Mouse (Mus musculus): Measurements from ENCODE around the gene Arcn1.

Arcn1 gene

GRCm38 (mm10) chr9:44740663-44741192 is 26.9 kb downstream of the Arcn1 start:
- DNase-seq (ENCODE audit: low spot score) = no peak

- DNase-seq (ENCODE audit: low spot score) = peak; percentile 90
These were observed 30.2 kb downstream of the Arcn1 start for GRCm38 (mm10) chr9:44737240-44737949.

GRCm38 (mm10) chr9:44736301-44736700 is 31.3 kb downstream of the Arcn1 start:
- no peak for DNase-seq (ENCODE audit: low spot score)

GRCm38 (mm10) chr9:44735886-44736285 is 31.8 kb downstream of the Arcn1 start:
- no peak for DNase-seq (ENCODE audit: low spot score)

- DNase-seq (ENCODE audit: low spot score) = peak; percentile 84
These were observed 32.8 kb downstream of the Arcn1 start, which contains the start of gene Phldb1 for GRCm38 (mm10) chr9:44734524-44735494. Gene Phldb1 (minus strand): TSS chr9:44735198.

GRCm38 (mm10) chr9:44733671-44734523 is 33.7 kb downstream of the Arcn1 start:
- DNase-seq (ENCODE audit: low spot score) = no peak

GRCm38 (mm10) chr9:44732921-44733530 is 34.6 kb downstream of the Arcn1 start:
- DNase-seq (ENCODE audit: low spot score) = no peak

- DNase-seq (ENCODE audit: low spot score) = no peak
These were observed 35.5 kb downstream of the Arcn1 start for GRCm38 (mm10) chr9:44732130-44732549.

- no peak for DNase-seq (ENCODE audit: low spot score)
These were observed 40.2 kb downstream of the Arcn1 start for GRCm38 (mm10) chr9:44727441-44727840.

GRCm38 (mm10) chr9:44726431-44727146 is 41.1 kb downstream of the Arcn1 start:
- DNase-seq (ENCODE audit: low spot score) = no peak

GRCm38 (mm10) chr9:44724665-44725064 is 43.0 kb downstream of the Arcn1 start:
- no peak for DNase-seq (ENCODE audit: low spot score)

GRCm38 (mm10) chr9:44724223-44724622 is 43.4 kb downstream of the Arcn1 start:
- DNase-seq (ENCODE audit: low spot score) = peak; percentile 57

- peak; percentile 91 for DNase-seq (ENCODE audit: low spot score)
These were observed 44.1 kb downstream of the Arcn1 start for GRCm38 (mm10) chr9:44723521-44724041.

- no peak for DNase-seq (ENCODE audit: low spot score)
These were observed 44.6 kb downstream of the Arcn1 start for GRCm38 (mm10) chr9:44723008-44723407.

- DNase-seq (ENCODE audit: low spot score) = peak; percentile 34
These were observed 45.1 kb downstream of the Arcn1 start for GRCm38 (mm10) chr9:44722575-44722974.

GRCm38 (mm10) chr9:44721877-44722186 is 45.8 kb downstream of the Arcn1 start:
- no peak for DNase-seq (ENCODE audit: low spot score)

GRCm38 (mm10) chr9:44721154-44721876 is 46.3 kb downstream of the Arcn1 start:
- DNase-seq (ENCODE audit: low spot score) = peak; percentile 90

GRCm38 (mm10) chr9:44720358-44721153 is 47.1 kb downstream of the Arcn1 start:
- DNase-seq (ENCODE audit: low spot score) = peak; percentile 71
